Mouse (Mus musculus): Measurements from ENCODE around the gene Vegfa. TPM values are rescaled to one million over a fixed set of nuclear protein-coding genes. Genes with fewer than 3 reads are reported as not detected.
A peak's percentile ranks its signal among the peaks of the same experiment; 100 is the strongest.

Gene Vegfa
- polyA plus RNA-seq, 1 experiment from 2014 or later = 6.0 TPM

DNA sequence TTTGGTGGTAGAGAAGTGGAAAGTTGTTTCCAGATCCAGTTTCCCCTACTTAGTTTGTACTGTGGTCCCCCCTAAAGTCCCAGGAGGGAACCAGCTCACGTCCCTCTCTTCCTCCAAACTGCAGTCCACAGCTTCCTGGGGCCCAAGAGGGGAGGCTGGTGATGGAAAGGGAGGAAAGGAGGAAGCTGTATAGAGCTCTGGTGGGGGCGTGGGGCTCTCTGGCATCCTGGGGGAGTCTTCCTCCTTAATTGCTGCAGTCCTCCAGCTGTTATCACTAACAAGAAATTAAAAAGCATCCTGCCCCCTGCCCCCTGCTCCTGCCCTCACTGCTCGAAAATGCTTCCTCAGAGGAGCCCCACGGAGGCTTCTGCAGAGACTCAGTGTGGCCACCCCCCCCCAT, 17.4 kb upstream of the Vegfa start:
- H3K27me3 ChIP-seq = peaks cover 8% of the 10 kb centered on the region; the same call in 1 of the 2 replicates
- no peak overlapping the region for H3K4me2 ChIP-seq
- no peaks in the 10 kb centered on the region for H3K36me3 ChIP-seq
- WGBS = 30% methylated on average over 4 of the region's 4 CpGs
- no peak for ATAC-seq (replicated peaks; ENCODE audit: insufficient number of reproducible peaks, insufficient read depth, low FRiP score, low read depth)
- no peak overlapping the region for H3K9ac ChIP-seq
- no peaks in the 10 kb centered on the region for H3K9me3 ChIP-seq (replicated peaks)
- no peaks in the 10 kb centered on the region; the same call in 1 of the 2 replicates for H3K4me1 ChIP-seq (replicated peaks)
- no peak overlapping the region for H3K4me3 ChIP-seq
- H3K27ac ChIP-seq = no peak overlapping the region

DNA sequence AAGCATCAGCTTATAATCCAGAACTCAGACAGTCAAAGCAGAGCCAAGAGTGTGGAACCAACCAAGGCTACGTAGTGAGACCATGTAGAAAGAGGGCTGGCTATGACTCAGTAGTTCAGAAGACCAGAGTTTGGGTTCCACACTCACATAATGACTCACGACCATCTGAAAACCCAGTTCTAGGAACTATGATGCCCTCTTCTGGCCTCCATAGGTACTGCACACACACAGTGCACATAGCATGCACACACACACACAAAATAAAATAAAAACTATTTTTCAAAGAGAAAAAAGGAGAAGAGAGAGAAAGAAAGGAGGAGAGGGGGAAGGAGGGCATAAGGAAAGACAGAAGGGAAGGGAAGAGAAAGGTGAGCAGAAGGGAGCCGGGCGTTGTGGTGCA, 16.0 kb upstream of the Vegfa start:
- 92% methylated on average over 4 of the region's 4 CpGs for WGBS

DNA sequence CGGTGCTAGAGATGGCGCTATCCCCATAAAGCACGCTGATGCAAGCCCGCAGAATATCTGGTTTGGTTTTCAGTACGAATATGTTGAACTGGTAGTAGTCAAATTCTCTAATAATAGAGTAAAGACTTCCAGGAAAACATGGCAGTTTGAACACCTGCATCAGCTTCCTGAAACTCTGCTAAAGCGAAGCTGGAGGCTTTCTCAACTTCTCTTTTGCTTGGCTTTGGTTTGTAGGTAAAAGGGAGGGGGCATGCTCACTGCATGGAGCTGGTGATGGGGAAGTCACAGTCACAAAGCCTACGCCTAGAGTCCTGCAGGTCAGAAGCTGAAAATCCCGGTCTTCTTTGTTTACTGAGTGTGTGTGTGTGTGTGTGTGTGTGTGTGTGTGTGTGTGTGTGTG, 13.6 kb upstream of the Vegfa start:
- no peak overlapping the region for H3K9ac ChIP-seq
- 79% methylated on average over 8 of the region's 8 CpGs for WGBS
- H3K9me3 ChIP-seq (replicated peaks) = no peaks in the 10 kb centered on the region
- H3K27ac ChIP-seq = no peak overlapping the region
- no peaks in the 10 kb centered on the region for H3K36me3 ChIP-seq
- H3K4me2 ChIP-seq = no peak overlapping the region
- H3K4me3 ChIP-seq = no peak overlapping the region
- H3K4me1 ChIP-seq (replicated peaks) = peaks cover 4% of the 10 kb centered on the region
- H3K27me3 ChIP-seq = peaks cover 4% of the 10 kb centered on the region; the same call in 1 of the 2 replicates
- ATAC-seq (replicated peaks; ENCODE audit: insufficient number of reproducible peaks, insufficient read depth, low FRiP score, low read depth) = no peak

More for the DNA sequence above, 16.0 kb upstream of the Vegfa start:
- no peak overlapping the region for H3K9ac ChIP-seq
- no peaks in the 10 kb centered on the region for H3K9me3 ChIP-seq (replicated peaks)
- H3K4me1 ChIP-seq (replicated peaks) = no peaks in the 10 kb centered on the region; the same call in 1 of the 2 replicates
- no peak overlapping the region for H3K27ac ChIP-seq
- no peak overlapping the region for H3K4me2 ChIP-seq
- H3K27me3 ChIP-seq = peaks cover 8% of the 10 kb centered on the region; the same call in 1 of the 2 replicates
- ATAC-seq (replicated peaks; ENCODE audit: insufficient number of reproducible peaks, insufficient read depth, low FRiP score, low read depth) = no peak
- H3K4me3 ChIP-seq = no peak overlapping the region
- H3K36me3 ChIP-seq = no peaks in the 10 kb centered on the region

DNA sequence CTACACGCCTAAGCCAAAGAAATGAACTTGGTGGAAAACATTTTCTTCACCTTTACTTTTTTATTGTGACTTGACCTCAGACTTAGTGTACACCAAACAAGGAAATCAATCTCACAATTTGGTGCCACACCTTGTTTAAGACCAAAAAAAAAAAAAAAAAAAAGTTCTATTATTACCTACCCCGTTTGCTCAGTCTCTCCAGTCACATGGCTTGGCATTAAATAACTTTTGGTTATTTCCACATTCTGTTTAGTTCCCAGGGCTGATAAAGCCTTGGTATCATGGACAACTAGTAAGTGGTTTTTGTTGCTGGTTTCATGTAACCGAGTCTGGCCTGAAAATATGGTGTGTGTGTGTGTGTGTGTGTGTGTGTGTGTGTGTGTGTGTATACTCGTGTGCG, 12.8 kb upstream of the Vegfa start:
- Histone ChIP-seq H3K9ac (no peak overlapping the region), H3K4me3 (no peak overlapping the region), H3K4me1 (replicated peaks) (peaks cover 7% of the 10 kb centered on the region), H3K27me3 (no peaks in the 10 kb centered on the region), H3K27ac (no peak overlapping the region), H3K36me3 (no peaks in the 10 kb centered on the region), H3K4me2 (no peak overlapping the region), H3K9me3 (replicated peaks) (no peaks in the 10 kb centered on the region)
- WGBS = 79% methylated on average over 5 of the region's 5 CpGs
- ATAC-seq (replicated peaks; ENCODE audit: insufficient number of reproducible peaks, insufficient read depth, low FRiP score, low read depth) = no peak

DNA sequence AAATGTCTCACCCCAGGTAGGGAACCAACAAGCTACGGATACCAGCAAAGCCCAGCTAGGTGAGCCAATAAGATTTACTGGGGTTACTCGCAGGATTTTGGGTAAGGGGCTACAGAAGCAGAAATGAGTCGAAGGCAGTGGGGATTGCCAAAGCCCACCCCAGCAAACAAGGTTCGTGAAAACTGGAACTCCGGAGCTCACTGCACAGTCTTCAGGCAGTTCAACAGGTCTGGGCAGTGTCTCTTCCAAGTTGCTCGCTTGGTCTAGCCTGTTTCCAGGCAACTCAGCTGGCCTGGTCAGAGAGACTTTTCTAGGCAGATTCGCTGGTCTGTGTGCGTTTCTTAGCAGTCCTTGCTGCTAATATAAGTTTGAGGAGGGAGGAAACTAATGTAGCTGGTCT, 10.0 kb upstream of the Vegfa start:
- H3K4me2 ChIP-seq = no peak overlapping the region
- no peak overlapping the region for H3K4me3 ChIP-seq
- no peaks in the 10 kb centered on the region for H3K36me3 ChIP-seq
- 84% methylated on average over 8 of the region's 8 CpGs for WGBS
- no peaks in the 10 kb centered on the region for H3K9me3 ChIP-seq (replicated peaks)
- no peak overlapping the region for H3K27ac ChIP-seq
- peaks cover 13% of the 10 kb centered on the region for H3K4me1 ChIP-seq (replicated peaks)
- ATAC-seq (replicated peaks; ENCODE audit: insufficient number of reproducible peaks, insufficient read depth, low FRiP score, low read depth) = no peak
- H3K9ac ChIP-seq = no peak overlapping the region
- H3K27me3 ChIP-seq = no peaks in the 10 kb centered on the region

DNA sequence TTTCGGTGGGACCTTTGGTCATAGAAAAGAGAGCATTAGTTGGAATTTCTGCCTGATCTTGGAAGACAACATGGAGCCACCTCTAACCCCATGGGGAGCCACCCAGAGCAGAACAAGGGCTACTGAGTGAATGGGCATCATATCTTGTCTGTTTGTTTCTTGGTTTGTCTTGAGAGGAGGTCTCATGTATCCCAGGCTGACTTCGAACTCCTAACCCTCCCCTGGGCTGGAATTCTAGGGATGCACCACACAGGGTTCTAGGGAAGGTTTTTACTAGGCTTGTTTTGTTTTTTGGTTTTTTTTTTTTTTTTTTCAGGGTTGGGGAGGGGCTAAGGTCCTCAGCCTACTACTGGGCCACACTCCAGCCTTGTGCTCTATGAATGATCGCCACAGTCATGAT, 9.5 kb upstream of the Vegfa start:
- no peak overlapping the region for H3K4me2 ChIP-seq
- H3K9me3 ChIP-seq (replicated peaks) = no peaks in the 10 kb centered on the region
- H3K27me3 ChIP-seq = no peaks in the 10 kb centered on the region
- H3K4me3 ChIP-seq = no peak overlapping the region
- H3K9ac ChIP-seq = no peak overlapping the region
- no peak for ATAC-seq (replicated peaks; ENCODE audit: insufficient number of reproducible peaks, insufficient read depth, low FRiP score, low read depth)
- no peaks in the 10 kb centered on the region for H3K36me3 ChIP-seq
- no peak overlapping the region for H3K27ac ChIP-seq
- WGBS = 81% methylated on average over 3 of the region's 3 CpGs
- peaks cover 13% of the 10 kb centered on the region for H3K4me1 ChIP-seq (replicated peaks)

DNA sequence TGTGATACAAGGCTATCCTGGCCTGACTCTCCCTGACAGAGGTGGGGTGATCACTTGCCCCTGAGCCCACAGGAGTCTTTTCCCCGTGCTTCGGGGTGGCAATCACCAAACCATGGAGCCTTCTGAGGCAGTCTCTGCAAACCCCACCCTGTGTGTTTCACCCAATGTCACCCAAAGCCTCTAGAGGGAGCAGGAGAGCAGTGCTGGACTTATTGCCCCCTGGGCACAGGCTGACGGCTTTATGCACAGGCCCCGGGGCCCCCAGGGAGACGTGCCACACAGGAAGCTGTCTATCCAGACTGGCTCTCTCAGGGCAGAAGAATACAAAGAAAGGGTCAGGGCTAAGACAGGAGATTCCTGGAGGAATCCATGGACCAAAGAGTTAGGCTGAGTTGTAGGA, 9.1 kb upstream of the Vegfa start:
- 61% methylated on average over 5 of the region's 5 CpGs for WGBS
- peaks cover 17% of the 10 kb centered on the region for H3K4me1 ChIP-seq (replicated peaks)
- no peaks in the 10 kb centered on the region for H3K27me3 ChIP-seq
- no peak overlapping the region for H3K4me2 ChIP-seq
- no peak for ATAC-seq (replicated peaks; ENCODE audit: insufficient number of reproducible peaks, insufficient read depth, low FRiP score, low read depth)
- H3K36me3 ChIP-seq = no peaks in the 10 kb centered on the region
- no peak overlapping the region for H3K4me3 ChIP-seq
- no peak overlapping the region for H3K9ac ChIP-seq
- H3K9me3 ChIP-seq (replicated peaks) = no peaks in the 10 kb centered on the region
- no peak overlapping the region for H3K27ac ChIP-seq

DNA sequence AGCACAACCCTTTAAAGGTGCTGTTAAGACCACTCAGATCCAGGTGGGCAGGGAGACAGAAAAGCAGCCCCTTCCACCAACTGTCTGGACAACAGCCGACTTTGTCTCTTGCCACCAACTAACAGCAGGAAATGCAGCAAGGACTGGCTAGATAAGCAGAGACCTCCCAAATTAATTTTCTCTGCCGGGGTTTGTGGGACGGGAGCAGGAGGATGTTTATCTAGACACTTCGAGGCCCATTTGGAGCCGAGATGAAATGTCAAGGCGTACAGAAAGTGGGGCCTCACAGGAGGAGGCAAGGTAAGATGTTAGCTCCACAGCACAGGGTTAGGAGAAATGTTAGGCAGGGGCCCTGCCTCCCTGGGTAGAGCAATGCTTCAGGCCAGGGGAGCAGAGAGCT, 8.4 kb upstream of the Vegfa start:
- Histone ChIP-seq H3K4me2 (no peak overlapping the region), H3K27ac (no peak overlapping the region), H3K9me3 (replicated peaks) (no peaks in the 10 kb centered on the region), H3K27me3 (no peaks in the 10 kb centered on the region), H3K9ac (no peak overlapping the region), H3K36me3 (no peaks in the 10 kb centered on the region), H3K4me1 (replicated peaks) (peaks cover 18% of the 10 kb centered on the region), H3K4me3 (no peak overlapping the region)
- 26% methylated on average over 6 of the region's 6 CpGs for WGBS
- ATAC-seq (replicated peaks; ENCODE audit: insufficient number of reproducible peaks, insufficient read depth, low FRiP score, low read depth) = no peak

DNA sequence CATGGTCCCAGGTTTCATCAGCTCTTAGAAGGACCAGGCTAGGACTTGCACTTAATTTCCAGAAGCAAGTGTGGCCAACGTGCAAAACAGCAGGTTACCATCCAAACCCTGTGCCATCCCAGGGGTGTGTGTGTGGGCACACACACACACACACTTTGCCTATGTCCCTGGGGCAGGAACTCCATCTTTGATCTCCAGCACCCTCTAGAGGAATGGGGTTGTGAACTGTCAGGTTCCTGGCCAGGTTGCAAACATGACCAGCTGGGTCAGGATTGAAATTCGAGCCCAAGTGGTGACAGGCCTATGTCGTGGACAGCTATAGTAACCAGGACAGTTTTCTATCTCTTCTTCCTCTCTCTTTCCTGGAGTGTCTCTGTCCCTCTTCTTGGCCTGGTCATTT, 6.7 kb upstream of the Vegfa start:
- no peaks in the 10 kb centered on the region for H3K27me3 ChIP-seq
- no peak for ATAC-seq (replicated peaks; ENCODE audit: insufficient number of reproducible peaks, insufficient read depth, low FRiP score, low read depth)
- 48% methylated on average over 3 of the region's 3 CpGs for WGBS
- no peak overlapping the region for H3K4me2 ChIP-seq
- H3K27ac ChIP-seq = no peak overlapping the region
- H3K9me3 ChIP-seq (replicated peaks) = no peaks in the 10 kb centered on the region
- no peaks in the 10 kb centered on the region for H3K36me3 ChIP-seq
- no peak overlapping the region for H3K9ac ChIP-seq
- no peak overlapping the region for H3K4me3 ChIP-seq
- peaks cover 22% of the 10 kb centered on the region for H3K4me1 ChIP-seq (replicated peaks)

DNA sequence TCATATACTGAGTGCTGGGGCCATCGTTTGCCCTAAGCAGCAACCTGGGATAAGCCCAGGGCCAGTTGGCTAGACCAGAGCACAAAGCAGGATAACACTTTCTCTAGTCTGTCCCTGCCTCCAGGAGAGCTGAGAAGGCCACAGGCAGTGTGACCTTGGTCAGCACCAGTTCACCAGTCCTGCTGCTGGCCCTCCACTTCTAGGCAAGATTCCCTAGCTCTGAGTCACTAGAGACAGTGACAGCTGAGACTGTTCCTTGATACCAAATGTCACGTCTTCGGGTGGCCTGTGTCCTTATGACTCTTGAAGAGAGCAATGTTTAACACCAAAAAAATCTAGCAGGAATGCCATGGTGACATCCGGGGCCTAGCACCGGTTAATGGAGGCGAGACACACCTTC, 4.2 kb upstream of the Vegfa start:
- ATAC-seq (replicated peaks; ENCODE audit: insufficient number of reproducible peaks, insufficient read depth, low FRiP score, low read depth) = no peak
- Histone ChIP-seq H3K27ac (no peak overlapping the region), H3K4me1 (replicated peaks) (peaks cover 34% of the 10 kb centered on the region), H3K27me3 (no peaks in the 10 kb centered on the region), H3K4me3 (no peak overlapping the region), H3K9me3 (replicated peaks) (no peaks in the 10 kb centered on the region), H3K36me3 (no peaks in the 10 kb centered on the region), H3K9ac (no peak overlapping the region), H3K4me2 (no peak overlapping the region)
- 51% methylated on average over 6 of the region's 6 CpGs for WGBS

DNA sequence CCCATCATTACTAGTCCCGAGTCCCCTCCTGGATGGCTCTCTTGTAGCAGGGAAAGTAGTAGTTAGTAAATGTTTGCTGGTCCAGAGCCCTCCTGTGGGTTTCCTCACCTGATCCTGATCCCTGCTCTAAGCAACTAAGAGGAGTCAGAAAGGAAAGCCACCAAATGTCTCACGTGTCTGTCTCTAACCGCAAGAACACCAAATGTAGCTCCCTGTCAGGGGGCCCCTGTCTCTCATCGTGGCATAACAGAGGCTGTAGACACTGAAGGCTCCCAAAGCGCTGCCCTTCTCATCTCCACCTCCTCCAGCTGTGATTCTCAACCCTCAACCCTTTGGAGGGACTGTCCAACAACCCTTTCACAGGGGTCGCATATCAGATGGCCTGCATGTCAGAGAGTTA, 1.9 kb upstream of the Vegfa start:
- peak overlapping the region; percentile 90; the same call in 1 of the 2 replicates for H3K4me2 ChIP-seq
- no peak for ATAC-seq (replicated peaks; ENCODE audit: insufficient number of reproducible peaks, insufficient read depth, low FRiP score, low read depth)
- no peaks in the 10 kb centered on the region for H3K9me3 ChIP-seq (replicated peaks)
- no peak overlapping the region for H3K4me3 ChIP-seq
- H3K27ac ChIP-seq = no peak overlapping the region
- H3K4me1 ChIP-seq (replicated peaks) = peaks cover 34% of the 10 kb centered on the region
- H3K36me3 ChIP-seq = no peaks in the 10 kb centered on the region
- no peaks in the 10 kb centered on the region for H3K27me3 ChIP-seq
- no peak overlapping the region for H3K9ac ChIP-seq
- 33% methylated on average over 6 of the region's 6 CpGs for WGBS

DNA sequence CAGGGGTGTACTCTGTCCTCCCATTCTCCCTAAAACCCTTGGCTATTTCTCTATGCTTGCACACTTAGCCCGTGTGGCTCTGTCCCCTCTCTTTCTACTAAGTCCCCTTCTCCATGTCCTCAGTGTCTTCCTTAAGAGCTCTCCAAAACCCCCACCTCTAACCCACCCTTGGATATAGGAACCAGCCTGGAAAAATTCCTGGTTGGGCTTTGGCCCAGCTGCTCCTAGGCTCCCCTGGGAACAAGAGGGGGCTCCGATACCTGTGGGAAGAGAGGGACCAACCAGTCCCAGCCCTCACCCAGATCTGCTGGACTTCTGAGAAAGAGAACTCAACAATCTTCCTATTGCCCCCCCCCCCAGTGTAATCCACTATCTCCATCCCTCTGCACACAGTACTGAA, 1.4 kb upstream of the Vegfa start:
- Histone ChIP-seq H3K9ac (no peak overlapping the region), H3K27ac (0 out of 2 replicates have a peak overlapping the region, but pooled peaks have one; percentile 13), H3K4me3 (no peak overlapping the region)

More for the DNA sequence above, 1.4 kb upstream of the Vegfa start:
- Histone ChIP-seq H3K4me1 (replicated peaks) (peaks cover 39% of the 10 kb centered on the region), H3K27me3 (no peaks in the 10 kb centered on the region), H3K4me2 (peak overlapping the region; percentile 90), H3K9me3 (replicated peaks) (no peaks in the 10 kb centered on the region), H3K36me3 (no peaks in the 10 kb centered on the region)
- ATAC-seq (replicated peaks; ENCODE audit: insufficient number of reproducible peaks, insufficient read depth, low FRiP score, low read depth) = no peak
- 17% methylated on average over 2 of the region's 2 CpGs for whole genome bisulfite sequencing
